Mouse (Mus musculus): ENCODE measurements at regions not wholly inside any gene's neighbourhood (a gene's known extent, or its start where the extent isn't known, plus 50 kb on each side); places are given as distances from the start of the nearest gene placed in this dataset.
"Not testable (repeated sequence)": the region's sequence is repeated elsewhere in the genome, so short reads cannot be mapped to it uniquely, and the experiment has no call there.

GRCm38 (mm10) chr10:111589186-111589585 is 83.1 kb downstream of the Phlda1 start:
- no peak for DNase-seq (ENCODE audit: inconsistent age in 2 of 2, low spot score in 1 of 2)

DNA sequence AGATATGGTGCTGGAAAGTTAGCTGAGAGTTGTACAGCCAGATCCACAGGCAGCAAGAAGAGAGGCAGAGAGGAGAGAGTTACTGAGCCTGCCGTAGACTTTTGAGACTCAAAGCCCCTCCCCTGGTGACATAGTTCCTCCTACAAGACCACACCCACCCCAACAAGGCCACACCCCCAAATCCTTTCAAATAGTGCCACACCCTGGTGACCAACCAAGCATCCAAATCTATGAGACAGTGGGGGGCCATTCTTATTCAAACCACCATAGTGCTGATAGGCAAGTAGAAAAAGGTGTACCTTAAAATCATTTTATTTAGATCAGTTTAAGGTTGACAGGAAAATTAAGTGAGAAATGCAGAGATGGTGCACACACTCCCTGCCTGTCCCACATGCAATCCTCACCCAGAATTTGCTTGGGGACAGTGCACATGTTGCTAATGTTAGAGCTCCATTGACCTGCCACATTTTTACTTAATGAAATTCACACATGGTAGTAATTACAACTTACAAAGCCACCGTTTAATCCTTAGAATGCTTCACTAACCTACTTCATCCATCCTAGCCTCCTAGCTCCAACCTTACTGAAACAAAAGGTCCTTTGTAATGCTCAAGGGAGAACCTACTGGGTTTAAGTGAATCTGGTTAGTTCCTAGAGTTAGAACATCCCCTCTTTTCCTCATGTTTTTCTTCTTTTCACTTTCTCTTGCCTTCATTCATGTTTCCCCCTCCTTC is 86.5 kb downstream of the Phlda1 start:
- no peak for DNase-seq (ENCODE audit: inconsistent age in 2 of 2, low spot score in 1 of 2)

- DNase-seq (ENCODE audit: inconsistent age in 2 of 2, low spot score in 1 of 2): no peak
Observed at GRCm38 (mm10) chr10:111593280-111593679, 87.2 kb downstream of the Phlda1 start.

GRCm38 (mm10) chr10:111594171-111594570 is 88.1 kb downstream of the Phlda1 start:
- no peak for DNase-seq (ENCODE audit: inconsistent age in 2 of 2, low spot score in 1 of 2)

- DNase-seq (ENCODE audit: inconsistent age in 2 of 2, low spot score in 1 of 2): peak in 1 of 2 experiments; percentile 74
Observed at GRCm38 (mm10) chr10:111594651-111595050, 88.6 kb downstream of the Phlda1 start.

DNA sequence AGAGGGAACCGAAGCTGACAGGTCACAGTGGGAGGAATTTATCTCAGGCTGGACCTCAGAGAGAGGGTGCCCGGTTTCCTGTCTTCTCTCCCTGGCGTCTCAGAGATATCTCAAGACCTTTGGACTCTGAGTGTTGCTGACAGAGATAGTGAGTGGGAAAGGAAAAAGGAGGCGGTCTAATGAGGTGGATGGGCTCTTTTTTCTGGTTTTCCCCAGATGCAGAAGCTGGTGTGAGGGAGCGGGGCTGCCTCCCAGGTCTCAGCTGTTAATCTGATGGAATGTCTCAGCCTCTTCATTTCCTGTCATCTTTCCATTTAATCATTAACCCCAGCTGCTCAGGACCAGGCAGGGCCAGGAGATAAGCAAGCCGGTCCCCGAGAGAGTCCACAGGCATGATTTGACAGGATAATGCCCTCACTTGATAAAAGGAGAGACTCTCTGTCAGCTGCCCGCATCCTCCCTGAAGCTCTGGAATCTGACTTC is 89.5 kb downstream of the Phlda1 start:
- DNase-seq (ENCODE audit: inconsistent age in 2 of 2, low spot score in 1 of 2): peak in 1 of 2 experiments; percentile 43

DNA sequence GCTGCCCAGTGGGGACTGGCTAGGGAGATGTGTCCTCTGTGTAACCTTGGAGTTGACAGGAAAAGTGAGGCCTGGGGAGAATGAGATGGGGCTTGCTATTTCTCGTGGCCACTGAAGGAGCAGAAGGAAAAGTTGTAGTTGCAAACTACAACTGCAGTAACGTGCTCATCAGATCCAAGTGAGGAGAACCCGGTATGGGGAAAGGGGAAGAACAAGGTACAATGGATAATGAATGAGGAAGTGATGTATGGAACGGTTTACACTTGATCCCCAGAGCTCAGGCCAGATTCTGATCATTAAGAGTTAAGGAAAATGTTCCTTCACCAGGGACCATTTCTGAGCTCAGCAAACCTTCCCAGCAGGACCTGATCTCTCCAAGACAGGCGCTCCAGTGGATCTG is 92.6 kb downstream of the Phlda1 start:
- no peak for DNase-seq (ENCODE audit: inconsistent age in 2 of 2, low spot score in 1 of 2)

GRCm38 (mm10) chr10:111599297-111600250 is 93.5 kb downstream of the Phlda1 start:
- peak in 1 of 2 experiments; percentile 69 for DNase-seq (ENCODE audit: inconsistent age in 2 of 2, low spot score in 1 of 2)

DNA sequence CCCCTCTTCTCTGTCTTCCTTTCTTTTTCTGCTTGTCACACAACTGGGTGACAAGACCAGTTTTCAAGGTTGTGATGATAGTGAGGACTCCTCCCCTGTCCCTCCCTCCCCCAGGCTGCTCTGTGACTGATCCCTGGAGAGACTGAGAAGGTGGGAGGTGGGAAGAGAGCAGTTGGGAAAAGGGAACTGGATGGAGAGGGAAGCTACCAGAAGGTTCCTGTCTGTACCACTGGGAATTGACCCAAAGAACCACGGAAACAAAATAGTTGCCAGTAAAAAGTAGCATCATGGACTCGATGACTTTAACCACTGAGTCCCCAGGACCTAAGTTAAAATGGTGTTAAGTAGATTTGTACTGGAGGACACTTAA is 94.2 kb downstream of the Phlda1 start:
- peak; percentile 66 to 86 for DNase-seq (ENCODE audit: inconsistent age in 2 of 2, low spot score in 1 of 2)

DNA sequence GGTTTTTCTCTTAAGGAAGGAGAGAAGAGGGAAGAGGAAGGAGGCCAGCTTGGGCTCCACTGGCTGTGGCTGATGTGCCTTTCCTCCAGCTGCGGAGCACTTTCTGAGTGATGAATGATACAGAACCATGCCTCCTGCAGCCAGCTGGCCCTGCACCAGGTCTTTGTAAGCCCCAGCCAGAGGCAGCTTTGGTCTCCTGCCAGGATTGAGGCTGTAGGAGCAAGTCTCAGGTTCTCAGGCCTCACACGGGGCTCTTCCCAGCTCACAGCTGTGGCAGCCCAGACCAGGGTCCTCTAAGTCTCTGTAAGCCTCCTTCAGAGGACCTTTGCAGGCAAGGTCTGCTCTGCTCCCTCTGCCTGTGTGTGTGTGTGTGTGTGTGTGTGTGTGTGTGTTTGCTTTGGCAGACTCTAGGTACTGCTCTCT is 94.6 kb downstream of the Phlda1 start:
- peak; percentile 93 to 97 for DNase-seq (ENCODE audit: inconsistent age in 2 of 2, low spot score in 1 of 2)

DNA sequence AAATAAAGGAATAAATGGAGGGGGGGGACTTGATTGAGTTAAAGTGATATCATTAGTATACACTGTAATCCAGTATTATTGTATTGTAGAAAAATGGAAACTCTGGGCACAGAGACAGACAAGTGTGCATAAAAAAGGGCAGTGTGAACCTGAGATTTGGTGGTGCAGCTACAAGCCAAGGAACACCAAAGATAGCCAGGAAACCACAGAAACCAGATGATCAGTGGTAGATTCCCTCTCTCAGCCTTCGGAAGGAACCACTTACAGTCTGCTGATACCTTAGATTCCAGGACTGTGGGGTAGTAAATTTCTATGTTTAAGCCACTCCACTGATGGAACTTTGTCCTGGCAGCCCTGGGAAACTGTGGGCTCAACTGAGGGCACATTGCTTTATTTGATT is 97.1 kb downstream of the Phlda1 start:
- no peak for DNase-seq (ENCODE audit: inconsistent age in 2 of 2, low spot score in 1 of 2)

- not testable (repeated sequence) for DNase-seq (ENCODE audit: inconsistent age in 2 of 2, low spot score in 1 of 2)
Observed at GRCm38 (mm10) chr10:111607381-111607780, 101.3 kb downstream of the Phlda1 start.

DNA sequence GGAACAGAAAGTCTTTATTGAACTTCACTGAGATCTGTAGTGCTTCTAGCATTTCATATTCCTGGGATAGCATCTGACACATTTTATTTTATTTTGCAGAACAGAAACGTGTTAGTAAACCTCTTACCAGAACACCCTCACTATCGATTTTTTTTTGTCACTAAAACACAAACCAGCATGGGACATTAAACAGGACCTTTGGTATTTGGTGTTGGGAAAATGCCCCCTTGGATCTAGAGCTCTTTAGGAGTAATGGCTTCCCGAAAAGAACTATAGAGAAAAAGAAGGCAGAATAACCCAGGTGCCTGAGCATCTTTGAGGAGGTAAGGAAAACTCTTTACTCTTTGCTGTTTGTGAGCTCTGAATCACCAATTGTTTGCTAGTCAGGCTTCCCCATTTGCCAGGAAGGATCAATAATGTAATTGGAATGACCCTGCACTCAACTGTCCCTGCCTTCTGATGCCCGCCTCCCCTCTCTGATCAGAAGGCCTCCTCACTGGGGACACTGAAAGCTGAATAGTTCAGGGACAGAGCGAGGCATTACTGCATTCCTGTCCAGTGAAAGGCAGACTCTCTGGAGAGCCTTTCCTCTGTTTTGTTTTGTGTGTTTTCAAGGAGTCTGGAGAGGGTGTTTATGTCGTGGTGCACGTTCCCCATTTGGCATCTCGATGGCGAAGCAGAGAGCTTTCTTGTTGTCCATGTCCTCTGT is 102.5 kb downstream of the Phlda1 start:
- peak in 1 of 2 experiments; percentile 72 for DNase-seq (ENCODE audit: inconsistent age in 2 of 2, low spot score in 1 of 2)

DNA sequence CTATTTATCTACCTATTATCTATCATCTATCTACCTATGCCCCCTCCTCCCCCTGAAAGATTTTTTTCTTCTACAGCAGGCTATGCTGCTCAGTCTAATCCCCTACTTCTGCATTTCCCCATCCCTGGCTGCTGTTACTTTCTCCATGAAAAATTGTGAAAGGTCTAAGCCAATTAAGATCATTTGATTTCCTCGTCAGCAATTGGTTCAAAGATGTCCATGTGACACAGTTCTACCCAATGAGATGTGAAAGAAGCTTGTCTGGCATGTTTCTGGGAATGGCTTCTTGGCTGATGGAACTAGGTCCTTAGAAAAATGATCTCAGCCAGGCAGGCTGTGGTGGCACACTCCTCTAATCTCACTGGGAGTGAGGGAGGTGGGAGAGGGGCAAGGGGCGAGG is 103.8 kb downstream of the Phlda1 start:
- no peak for DNase-seq (ENCODE audit: inconsistent age in 2 of 2, low spot score in 1 of 2)

GRCm38 (mm10) chr10:111619627-111620270 is 113.7 kb downstream of the Phlda1 start:
- DNase-seq (ENCODE audit: inconsistent age in 2 of 2, low spot score in 1 of 2): peak; percentile 48 to 85

DNA sequence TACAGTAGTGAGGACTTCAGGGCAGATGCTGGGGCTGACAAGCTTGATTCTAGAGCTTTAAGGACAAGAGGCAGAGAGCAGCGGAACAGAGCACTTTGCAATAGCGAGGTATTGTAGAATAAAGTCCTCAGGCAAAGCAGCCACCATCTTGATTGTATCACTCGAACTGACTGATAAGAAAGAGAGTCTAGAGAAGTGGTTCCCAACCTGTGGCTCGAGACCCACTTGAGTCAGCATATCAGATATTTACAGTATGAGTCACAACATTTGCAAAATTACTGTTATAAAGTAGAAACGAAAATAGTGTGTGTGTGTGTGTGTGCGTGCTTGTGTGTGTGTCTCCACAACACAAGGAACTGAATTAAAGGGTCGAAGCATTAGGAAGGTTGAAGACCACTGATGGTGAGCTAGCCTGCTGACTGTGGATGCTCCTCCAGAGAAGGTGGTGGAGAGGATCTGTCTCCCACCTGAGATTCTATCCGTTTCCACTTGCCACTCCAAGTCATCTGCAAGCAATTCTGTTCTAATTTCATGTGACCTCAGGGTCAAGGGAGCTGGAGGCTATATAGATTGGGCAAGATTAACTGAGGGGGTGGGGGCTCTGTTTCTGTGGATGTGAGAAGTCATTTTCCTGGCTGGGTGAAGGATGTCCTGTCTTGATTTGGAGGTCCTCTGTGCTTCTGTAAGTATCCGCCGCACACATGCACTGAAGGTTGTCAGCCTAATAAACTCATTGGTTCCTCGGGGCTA is 115.0 kb downstream of the Phlda1 start:
- DNase-seq (ENCODE audit: inconsistent age in 2 of 2, low spot score in 1 of 2): no peak

GRCm38 (mm10) chr10:111622789-111623188 is 116.7 kb downstream of the Phlda1 start:
- DNase-seq (ENCODE audit: inconsistent age in 2 of 2, low spot score in 1 of 2): peak in 1 of 2 experiments; percentile 59

DNA sequence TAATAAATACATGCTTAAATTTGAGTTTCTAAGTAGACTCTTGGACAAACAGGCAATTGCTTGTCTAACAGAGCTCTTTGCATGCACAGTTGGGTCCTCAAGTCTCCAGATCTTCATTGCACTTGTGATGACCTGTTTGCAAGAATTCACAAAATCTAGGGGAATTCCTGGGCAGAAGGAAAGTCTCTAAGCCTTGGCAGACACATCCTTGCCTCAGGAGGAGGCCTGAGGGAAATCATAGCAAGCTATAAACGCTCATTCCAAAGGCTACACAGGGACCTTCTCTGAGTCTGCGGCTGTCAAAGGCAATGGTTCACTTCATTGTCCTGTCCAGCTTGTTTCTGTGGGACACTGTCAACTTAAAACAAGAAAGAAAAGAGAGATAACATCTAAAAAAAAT is 117.9 kb downstream of the Phlda1 start:
- DNase-seq (ENCODE audit: inconsistent age in 2 of 2, low spot score in 1 of 2): peak in 1 of 2 experiments; percentile 64

- peak in 1 of 2 experiments; percentile 74 for DNase-seq (ENCODE audit: inconsistent age in 2 of 2, low spot score in 1 of 2)
Observed at GRCm38 (mm10) chr10:111624624-111625023, 118.5 kb downstream of the Phlda1 start.

GRCm38 (mm10) chr10:111625573-111625972 is 119.5 kb downstream of the Phlda1 start:
- DNase-seq (ENCODE audit: inconsistent age in 2 of 2, low spot score in 1 of 2): no peak

Measured in adrenal gland, adult (tissue).